Mouse (Mus musculus) myocyte (in vitro differentiated cells): ENCODE data around the gene Laptm5. TPM values are rescaled to one million over a fixed set of nuclear protein-coding genes. Genes with fewer than 3 reads are reported as not detected.
A peak's percentile ranks its signal among the peaks of the same experiment; 100 is the strongest.

Experiments
- H3K27me3 ChIP-seq: one replicate; pipeline ENCODE4 v1.6.1; 2011; ENCODE audit not compliant: control insufficient read depth, insufficient read depth, insufficient read length
- H3K36me3 ChIP-seq: one replicate; pipeline ENCODE4 v1.6.1; 2011; ENCODE audit not compliant: control insufficient read depth, insufficient read depth
- H3K4me2 ChIP-seq: one replicate; pipeline ENCODE4 v1.6.1; 2011; ENCODE audit warnings: low read depth, control low read depth
- H3K4me3 ChIP-seq: one replicate; pipeline ENCODE4 v1.5.1; 2011; ENCODE audit warnings: mild to moderate bottlenecking, control low read depth, moderate library complexity
- H3K79me2 ChIP-seq: one replicate; pipeline ENCODE4 v1.6.1; 2011; ENCODE audit not compliant: control insufficient read depth, insufficient read depth
- H3ac ChIP-seq: one replicate; pipeline ENCODE4 v1.6.1; 2011; ENCODE audit not compliant: control insufficient read depth, insufficient read length
- CEBPB ChIP-seq: IDR thresholded peaks from 2 replicates; pipeline ENCODE4 v1.6.1; 2011; ENCODE audit warnings: mild to moderate bottlenecking, moderate library complexity; ENCODE audit not compliant: poor library complexity, insufficient read depth, severe bottlenecking
- E2F4 ChIP-seq: IDR thresholded peaks from one replicate; pipeline ENCODE4 v1.6.1; 2011; ENCODE audit warnings: mild to moderate bottlenecking, control low read depth, moderate library complexity; ENCODE audit not compliant: insufficient read depth
- MAX ChIP-seq: IDR thresholded peaks from one replicate; pipeline ENCODE4 v1.6.1; 2011; ENCODE audit warnings: low read depth, mild to moderate bottlenecking, control low read depth
- MYOD1 ChIP-seq, 3 experiments: IDR thresholded peaks; one replicate each; pipeline ENCODE4 v1.6.1; 2011; ENCODE audit warnings: control low read depth in 2 of 3, low read depth in 2 of 3, mild to moderate bottlenecking in 2 of 3, moderate library complexity in 1 of 3; ENCODE audit not compliant: insufficient read length in 2 of 3, control insufficient read depth in 1 of 3
- MYOG ChIP-seq, 3 experiments: IDR thresholded peaks; one replicate each; pipeline ENCODE4 v1.6.1; 2011; ENCODE audit warnings: control low read depth in 2 of 3, low read depth in 2 of 3, mild to moderate bottlenecking in 2 of 3; ENCODE audit not compliant: insufficient read length in 2 of 3, control insufficient read depth in 1 of 3, insufficient read depth in 1 of 3
- POLR2A ChIP-seq: IDR thresholded peaks from one replicate; pipeline ENCODE4 v1.6.1; 2011; ENCODE audit warnings: low read depth, mild to moderate bottlenecking, control low read depth, moderate library complexity; ENCODE audit not compliant: insufficient read length
- POLR2AphosphoS2 ChIP-seq: IDR thresholded peaks from one replicate; pipeline ENCODE4 v1.6.1; 2011; ENCODE audit warnings: low read depth, control low read depth; ENCODE audit not compliant: insufficient read length
- REST ChIP-seq: IDR thresholded peaks from one replicate; pipeline ENCODE4 v1.6.1; 2011; ENCODE audit warnings: mild to moderate bottlenecking, control low read depth, moderate library complexity; ENCODE audit not compliant: insufficient read depth, insufficient read length
- SRF ChIP-seq: IDR thresholded peaks from one replicate; pipeline ENCODE4 v1.6.1; 2011; ENCODE audit warnings: low read depth; ENCODE audit not compliant: control insufficient read depth, insufficient read length
- TCF12 ChIP-seq: IDR thresholded peaks from one replicate; pipeline ENCODE4 v1.6.1; 2011; ENCODE audit warnings: mild to moderate bottlenecking, control low read depth; ENCODE audit not compliant: poor library complexity, insufficient read depth, severe bottlenecking
- TCF3 ChIP-seq: IDR thresholded peaks from one replicate; pipeline ENCODE4 v1.6.1; 2011; ENCODE audit warnings: low read depth, control low read depth; ENCODE audit not compliant: insufficient read length
- USF1 ChIP-seq: IDR thresholded peaks from one replicate; pipeline ENCODE4 v1.6.1; 2011; ENCODE audit warnings: low read depth, mild to moderate bottlenecking, control low read depth, moderate library complexity
- polyA plus RNA-seq: library from polyadenylated mRNA; unstranded; fragments of >200 nt; fragmentation: generic; extraction: Trizol; gene quantifications from one replicate; pipeline ENCODE4 v1.2.1, GENCODE M21; 2012; ENCODE audit warnings: missing spikeins

Gene Laptm5
- polyA plus RNA-seq, 1 experiment, result 0.06 TPM

GRCm38 (mm10) chr4:130917564-130917963, 4.6 kb downstream of the Laptm5 start:
- TF ChIP-seq TCF3 (no peak), CEBPB (no peak), MYOD1 (IDR thresholded peaks at IDR 0.05; ENCODE audit: control insufficient read depth in 1 of 3, insufficient read length in 2 of 3, low read depth in 2 of 3) (no peak), POLR2A (no peak), USF1 (no peak), SRF (no peak), POLR2AphosphoS2 (no peak), TCF12 (no peak), E2F4 (no peak)
- Histone ChIP-seq H3K4me2 (no peak overlapping the region), H3ac (no peak overlapping the region), H3K27me3 (peaks cover 4% of the 10 kb centered on the region), H3K4me3 (no peak overlapping the region), H3K36me3 (no peaks in the 10 kb centered on the region), H3K79me2 (no peaks in the 10 kb centered on the region)

DNA sequence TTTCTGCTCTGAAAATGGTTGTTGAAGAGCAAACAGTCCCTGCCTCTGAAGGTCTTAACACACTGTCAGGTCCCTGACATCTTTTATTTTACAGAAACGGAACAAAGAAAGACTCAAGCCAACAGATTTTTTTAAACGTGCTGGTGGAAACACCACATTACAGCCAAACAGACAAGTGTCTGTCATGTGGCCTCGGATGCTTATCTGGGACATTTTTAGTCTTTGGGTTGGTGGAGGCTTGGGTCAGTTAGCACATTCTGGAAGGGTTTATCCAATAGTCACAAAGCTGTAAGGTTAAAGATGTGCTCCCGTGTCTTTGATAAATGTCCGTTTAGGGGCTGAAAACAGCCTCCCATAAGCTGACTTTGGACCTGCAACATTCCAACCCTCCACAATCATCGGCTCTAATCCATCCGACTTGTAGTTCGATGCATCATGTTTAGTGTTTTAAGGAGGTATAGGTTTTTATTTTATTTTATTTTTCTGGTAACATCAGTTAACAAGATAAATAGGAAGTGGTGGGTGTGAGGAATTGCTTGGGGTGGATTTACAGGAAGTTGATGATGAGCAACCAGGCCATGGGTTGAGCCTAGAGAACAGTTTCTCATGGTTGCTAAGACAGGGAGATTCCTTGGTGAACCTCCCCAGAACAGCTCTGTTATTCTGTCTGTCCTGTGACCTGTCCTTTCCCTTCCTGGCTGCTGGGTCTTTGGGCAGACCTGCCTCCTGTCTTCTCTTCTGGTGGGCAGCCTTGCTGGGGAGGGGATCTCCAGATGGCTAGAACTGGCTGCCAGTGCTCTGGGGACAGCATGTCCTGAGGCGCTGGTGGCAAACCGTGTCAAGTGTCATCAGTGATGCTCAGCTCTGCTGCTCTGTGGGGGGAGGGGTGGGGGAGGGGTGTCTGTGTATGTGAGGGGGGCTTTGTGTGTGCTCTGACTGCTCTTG, 6.2 kb downstream of the Laptm5 start:
- Histone ChIP-seq H3K36me3 (no peaks in the 10 kb centered on the region), H3ac (no peak overlapping the region), H3K79me2 (no peaks in the 10 kb centered on the region), H3K4me3 (no peak overlapping the region), H3K27me3 (peaks cover 12% of the 10 kb centered on the region), H3K4me2 (no peak overlapping the region)
- TF ChIP-seq TCF3 (no peak), TCF12 (no peak), SRF (no peak), POLR2AphosphoS2 (no peak), MYOD1 (IDR thresholded peaks at IDR 0.05; ENCODE audit: control insufficient read depth in 1 of 3, insufficient read length in 2 of 3, low read depth in 2 of 3) (no peak), CEBPB (no peak), MAX (no peak), MYOG (IDR thresholded peaks at IDR 0.05; ENCODE audit: control insufficient read depth in 1 of 3, insufficient read depth in 1 of 3, insufficient read length in 2 of 3, low read depth in 2 of 3) (no peak), E2F4 (no peak), POLR2A (no peak), REST (no peak), USF1 (no peak)

- no peak for TF ChIP-seq TCF3
- TF ChIP-seq E2F4, result no peak
- no peak for TF ChIP-seq MAX
- TF ChIP-seq TCF12, result no peak
- no peak for TF ChIP-seq USF1
- TF ChIP-seq POLR2A, result no peak
- no peak for TF ChIP-seq MYOD1 (IDR thresholded peaks at IDR 0.05; ENCODE audit: control insufficient read depth in 1 of 3, insufficient read length in 2 of 3, low read depth in 2 of 3)
- TF ChIP-seq POLR2AphosphoS2, result no peak
- TF ChIP-seq MYOG (IDR thresholded peaks at IDR 0.05; ENCODE audit: control insufficient read depth in 1 of 3, insufficient read depth in 1 of 3, insufficient read length in 2 of 3, low read depth in 2 of 3), result no peak
- TF ChIP-seq SRF, result no peak
- no peak for TF ChIP-seq CEBPB
- TF ChIP-seq REST, result no peak
- H3ac ChIP-seq, result no peak overlapping the region
- no peaks in the 10 kb centered on the region for H3K79me2 ChIP-seq
- no peak overlapping the region for H3K4me2 ChIP-seq
- H3K4me3 ChIP-seq, result no peak overlapping the region
- H3K27me3 ChIP-seq, result peaks cover 15% of the 10 kb centered on the region
- H3K36me3 ChIP-seq, result no peaks in the 10 kb centered on the region
Observed at GRCm38 (mm10) chr4:130919750-130920356, 6.9 kb downstream of the Laptm5 start.

DNA sequence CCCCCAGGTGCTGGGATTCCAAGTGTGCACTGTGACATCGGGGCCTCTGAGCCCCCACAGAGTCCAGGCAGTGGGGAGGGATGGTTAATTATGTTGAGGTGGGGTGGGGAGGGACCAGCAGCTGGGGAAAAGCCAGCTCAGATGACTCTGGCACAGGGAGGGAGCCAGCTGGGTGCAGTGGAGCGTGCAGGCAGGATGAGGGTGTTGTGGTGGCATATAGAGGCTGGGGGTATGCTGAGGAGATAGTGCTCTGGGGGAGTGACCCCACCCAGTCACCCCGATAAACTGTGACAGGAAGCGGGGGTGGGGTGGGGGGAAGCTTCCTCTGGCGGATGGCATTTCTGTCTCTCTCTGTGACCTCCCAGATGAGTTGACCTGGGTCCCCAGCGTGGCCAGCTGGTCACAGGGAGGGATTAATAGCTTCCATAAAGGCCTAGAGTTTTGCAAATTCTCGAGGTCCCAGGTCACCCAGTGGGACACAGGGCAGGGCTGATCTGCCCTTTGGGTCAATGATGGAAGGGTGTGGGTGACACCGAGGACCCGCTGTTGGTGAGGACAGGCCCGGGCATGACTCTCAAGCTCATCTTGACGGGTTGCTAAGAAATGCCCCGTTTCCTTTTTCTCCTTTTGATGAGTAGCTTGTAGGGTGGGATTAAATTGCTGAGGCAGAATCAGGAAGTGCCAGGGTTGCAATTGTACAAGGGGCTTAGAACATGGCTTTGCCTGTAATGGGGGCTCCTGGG, 8.2 kb downstream of the Laptm5 start:
- H3K79me2 ChIP-seq, result no peaks in the 10 kb centered on the region
- H3K36me3 ChIP-seq, result no peaks in the 10 kb centered on the region
- peak in 1 of 3 experiments; percentile 8 for TF ChIP-seq MYOD1 (IDR thresholded peaks at IDR 0.05; ENCODE audit: control insufficient read depth in 1 of 3, insufficient read length in 2 of 3, low read depth in 2 of 3)
- TF ChIP-seq MYOG (IDR thresholded peaks at IDR 0.05; ENCODE audit: control insufficient read depth in 1 of 3, insufficient read depth in 1 of 3, insufficient read length in 2 of 3, low read depth in 2 of 3), result peak in 1 of 3 experiments; percentile 60
- TF ChIP-seq SRF, result no peak
- peaks cover 20% of the 10 kb centered on the region for H3K27me3 ChIP-seq
- no peak overlapping the region for H3K4me2 ChIP-seq
- no peak overlapping the region for H3K4me3 ChIP-seq
- no peak overlapping the region for H3ac ChIP-seq
